Mouse (Mus musculus) hindbrain, embryonic 13.5 days (tissue): ENCODE measurements around the gene Cd209e. TPM values are rescaled to one million over a fixed set of nuclear protein-coding genes. Genes with fewer than 3 reads are reported as not detected.
"Not testable (repeated sequence)": the region's sequence is repeated elsewhere in the genome, so short reads cannot be mapped to it uniquely, and the experiment has no call there.

Experiments
- ATAC-seq: fragments of 200-750 bp; cut with Nextera tagmentation; 2 replicates; pipeline ENCODE4 v1.8.0; 2017; ENCODE audit warnings: moderate TSS enrichment; ENCODE audit not compliant: low FRiP score
- H3K27ac ChIP-seq: fragments of 300-500 bp; sonication (generic); 2 replicates; pipeline ENCODE4 v1.5.1; 2015; ENCODE audit warnings: inconsistent platforms, mild to moderate bottlenecking, moderate library complexity
- H3K27me3 ChIP-seq: fragments of 300-500 bp; sonication (generic); 2 replicates; pipeline ENCODE4 v1.6.1; 2015; ENCODE audit warnings: mild to moderate bottlenecking, inconsistent platforms
- H3K36me3 ChIP-seq: fragments of 300-500 bp; sonication (generic); 2 replicates; pipeline ENCODE4 v1.6.1; 2015; ENCODE audit warnings: mild to moderate bottlenecking, inconsistent platforms
- H3K4me1 ChIP-seq: fragments of 300-500 bp; sonication (generic); replicated peaks from 2 replicates; pipeline ENCODE4 v1.6.1; 2015; ENCODE audit warnings: inconsistent platforms
- H3K4me2 ChIP-seq: fragments of 300-500 bp; sonication (generic); 2 replicates; pipeline ENCODE4 v1.6.1; 2015; ENCODE audit warnings: inconsistent platforms, mild to moderate bottlenecking, moderate library complexity
- H3K4me3 ChIP-seq: fragments of 300-500 bp; sonication (generic); 2 replicates; pipeline ENCODE4 v1.5.1; 2015; ENCODE audit warnings: mild to moderate bottlenecking, inconsistent platforms
- H3K9ac ChIP-seq: fragments of 300-500 bp; sonication (generic); 2 replicates; pipeline ENCODE4 v1.6.1; 2015; ENCODE audit warnings: mild to moderate bottlenecking, inconsistent platforms
- H3K9me3 ChIP-seq: fragments of 300-500 bp; sonication (generic); 2 replicates; pipeline ENCODE4 v1.6.1; 2016; ENCODE audit warnings: inconsistent platforms
- WGBS: fragments of 180-500 bp; shearing (Covaris S2); methylation state at CpG from one replicate; pipeline ENCODE4 v1.1.7; 2015; 5-methylcytosine and 5-hydroxymethylcytosine counted together
- polyA plus RNA-seq: library from polyadenylated mRNA; unstranded; fragments of >200 nt; fragmentation: Nextera tagmentation; extraction: Ambion mirVana; gene quantifications from 2 replicates; pipeline ENCODE4 v1.2.1, GENCODE M21; 2015

Cd209e gene
- not detected in 2 replicates for polyA plus RNA-seq

DNA sequence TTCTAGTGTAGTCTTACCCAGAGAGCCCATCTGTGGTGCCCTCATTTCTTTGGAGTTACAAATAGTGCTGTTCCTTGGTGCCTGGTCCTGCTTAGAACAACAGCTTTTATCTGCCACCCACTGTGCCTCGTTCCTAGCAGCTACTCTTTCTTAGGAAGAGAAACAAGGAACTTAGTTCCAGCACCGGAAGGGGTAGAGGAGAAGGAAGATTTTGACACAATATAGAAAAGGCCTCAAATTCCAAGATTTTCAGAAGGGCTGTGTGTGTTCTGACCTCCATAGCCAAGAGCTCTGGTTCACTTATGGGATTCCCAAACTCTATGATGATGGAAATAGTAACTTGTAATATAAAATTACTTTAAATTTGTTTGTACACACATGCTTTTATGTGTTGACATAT is at the start of gene Cd209e:
Gene Cd209e, minus strand, starts transcription at position 101 of the 400 bp plus-strand sequence.
- no peak for ATAC-seq
- no peaks in the 10 kb centered on the region for H3K4me1 ChIP-seq
- H3K9ac ChIP-seq, result no peak within 1 kb of the TSS
- H3K27ac ChIP-seq, result no peak within 1 kb of the TSS
- H3K27me3 ChIP-seq, result no peaks in the 10 kb centered on the region
- peaks cover 13% of the 10 kb centered on the region; the same call in 1 of the 2 replicates for H3K9me3 ChIP-seq
- no peaks in the 10 kb centered on the region for H3K36me3 ChIP-seq
- no peak within 1 kb of the TSS for H3K4me2 ChIP-seq
- 71% methylated on average over 2 of the region's 2 CpGs for WGBS
- H3K4me3 ChIP-seq, result no peak within 1 kb of the TSS

DNA sequence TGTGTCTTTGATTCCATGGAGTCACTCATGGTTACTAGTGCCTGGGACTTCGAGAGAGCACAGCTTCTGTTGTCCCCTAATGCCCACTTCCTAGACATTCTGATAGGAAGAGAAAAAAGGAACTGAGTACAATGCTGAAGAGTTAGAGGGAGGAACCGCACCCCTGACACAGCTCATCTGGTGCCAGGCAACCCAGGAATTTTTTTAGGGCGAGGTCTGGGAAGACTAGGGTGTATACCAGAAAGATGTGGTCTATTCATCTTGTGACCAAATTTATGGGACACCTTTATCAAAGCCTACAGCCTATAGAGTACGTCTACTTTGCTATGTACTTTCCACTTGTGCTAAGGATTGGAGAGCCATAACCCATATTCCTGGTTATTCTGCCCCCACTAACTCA is 24.3 kb upstream of the Cd209e start, which contains the start of gene Cd209d:
Gene Cd209d, minus strand, starts transcription at position 101 of the 400 bp plus-strand sequence.
- H3K27ac ChIP-seq, result no peak within 1 kb of the TSS
- no peak for ATAC-seq
- no peak within 1 kb of the TSS for H3K4me2 ChIP-seq

DNA sequence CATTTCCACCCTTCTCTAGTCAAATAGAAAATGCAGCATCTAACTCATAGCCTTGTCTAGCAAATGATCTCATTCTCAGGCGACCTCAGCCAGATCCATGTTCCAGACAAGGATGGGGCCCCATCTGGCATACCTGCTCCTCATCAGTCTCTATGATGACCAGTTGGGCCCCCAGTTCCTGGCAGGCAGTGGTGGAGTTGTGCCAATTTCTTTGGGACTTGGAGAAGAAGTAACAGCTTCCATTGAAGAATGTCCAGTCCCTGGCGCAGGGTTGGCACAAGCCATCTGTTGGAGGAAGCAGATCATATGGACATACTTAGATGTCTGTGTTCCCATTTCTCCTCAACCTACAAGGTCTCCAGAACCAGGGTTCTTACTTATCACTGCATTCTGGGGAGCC is 22.0 kb upstream of the Cd209e start:
- Histone ChIP-seq H3K9me3 (peaks cover 45% of the 10 kb centered on the region), H3K27ac (no peak overlapping the region), H3K4me3 (no peak overlapping the region), H3K27me3 (no peaks in the 10 kb centered on the region), H3K4me2 (no peak overlapping the region), H3K9ac (no peak overlapping the region), H3K4me1 (no peaks in the 10 kb centered on the region), H3K36me3 (no peaks in the 10 kb centered on the region)
- 92% methylated on average over 2 of the region's 2 CpGs for WGBS
- ATAC-seq, result no peak

More for the DNA sequence above, 24.3 kb upstream of the Cd209e start, which contains the start of gene Cd209d:
- H3K9me3 ChIP-seq, result peaks cover 30% of the 10 kb centered on the region; the same call in 1 of the 2 replicates
- H3K36me3 ChIP-seq, result no peaks in the 10 kb centered on the region
- H3K27me3 ChIP-seq, result no peaks in the 10 kb centered on the region
- no peak within 1 kb of the TSS for H3K9ac ChIP-seq
- H3K4me1 ChIP-seq, result no peaks in the 10 kb centered on the region
- 82% methylated on average over 4 of the region's 4 CpGs for WGBS
- H3K4me3 ChIP-seq, result no peak within 1 kb of the TSS

DNA sequence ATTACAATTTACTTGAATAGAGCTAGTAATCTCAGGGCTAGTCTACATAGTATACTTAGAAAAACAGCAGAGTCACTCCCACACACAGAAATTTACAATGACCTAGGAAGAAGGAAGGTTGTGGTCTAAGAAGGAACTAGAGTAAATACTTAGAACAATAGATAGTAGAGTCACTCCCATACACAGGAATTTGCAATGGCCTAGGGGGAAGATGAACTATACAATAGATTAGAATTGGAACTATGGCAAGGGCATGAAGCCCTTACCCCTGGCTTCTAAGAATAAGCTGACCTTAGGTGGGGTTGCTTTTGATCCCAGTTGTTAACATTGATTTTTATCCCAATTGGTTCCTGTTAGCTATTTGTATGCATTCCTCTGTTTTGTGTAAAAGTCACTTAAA is 8.6 kb upstream of the Cd209e start:
- H3K4me1 ChIP-seq, H3K36me3 ChIP-seq, H3K4me3 ChIP-seq, H3K27me3 ChIP-seq, H3K4me2 ChIP-seq, H3K9ac ChIP-seq, H3K9me3 ChIP-seq, ATAC-seq, H3K27ac ChIP-seq: not testable (repeated sequence)

DNA sequence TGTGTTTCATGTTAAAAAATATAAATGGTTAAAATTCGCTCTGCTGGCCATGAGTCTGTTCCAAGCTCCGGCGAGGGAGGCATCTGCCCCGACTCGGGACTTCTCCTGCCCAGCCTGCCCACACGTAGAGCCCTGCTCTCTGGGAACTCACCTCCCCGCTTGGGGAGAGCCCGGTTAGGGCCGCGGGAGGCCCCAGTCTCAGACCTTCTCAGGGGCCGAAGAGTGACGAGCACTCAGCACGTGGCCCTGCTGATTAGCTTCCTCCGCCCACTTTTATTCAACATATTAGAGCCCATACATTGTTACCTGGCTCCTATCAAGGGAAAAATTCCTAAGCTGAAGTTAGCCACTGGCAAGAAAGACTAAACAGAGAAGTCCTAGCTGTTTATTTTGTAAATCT is 51.0 kb downstream of the Cd209e start:
- ATAC-seq, result no peak
- no peaks in the 10 kb centered on the region for H3K27me3 ChIP-seq
- H3K36me3 ChIP-seq, result no peaks in the 10 kb centered on the region
- no peaks in the 10 kb centered on the region for H3K4me1 ChIP-seq
- no peak overlapping the region for H3K4me3 ChIP-seq
- peaks cover 27% of the 10 kb centered on the region for H3K9me3 ChIP-seq
- no peak overlapping the region for H3K4me2 ChIP-seq
- no peak overlapping the region for H3K9ac ChIP-seq
- no peak overlapping the region for H3K27ac ChIP-seq
- 90% methylated on average over 14 of the region's 14 CpGs for WGBS

Other genes with a start within 250 kb of the Cd209e start
- gene Xab2, start 233.0 kb downstream of the Cd209e start, polyA plus RNA-seq, result 52.1 and 55.5 TPM in 2 replicates
- 116 and 122 TPM in 2 replicates for gene Pet100, start 232.8 kb downstream of the Cd209e start, polyA plus RNA-seq
- 0.23 and 0.45 TPM in 2 replicates for gene Pcp2, start 228.8 kb downstream of the Cd209e start, polyA plus RNA-seq
- 32.1 and 34.9 TPM in 2 replicates for gene Stxbp2, start 223.4 kb downstream of the Cd209e start, polyA plus RNA-seq
- 0.16 and 0.65 TPM in 2 replicates for gene Retn, start 198.5 kb downstream of the Cd209e start, polyA plus RNA-seq
- 0.10 TPM in 1 of 2 replicates, not detected in the other for gene Mcemp1, start 188.6 kb downstream of the Cd209e start, polyA plus RNA-seq
- gene Fcor, start 181.9 kb downstream of the Cd209e start, polyA plus RNA-seq, result 14.6 and 16.8 TPM in 2 replicates
- gene Trappc5, start 178.0 kb downstream of the Cd209e start, polyA plus RNA-seq, result 53.4 and 57.9 TPM in 2 replicates
- gene Fcer2a, start 160.1 kb downstream of the Cd209e start, polyA plus RNA-seq, result 0.36 and 0.51 TPM in 2 replicates
- not detected in 2 replicates for gene Clec4g, start 133.7 kb downstream of the Cd209e start, polyA plus RNA-seq
- not detected in 2 replicates for gene Cd209a, start 105.3 kb downstream of the Cd209e start, polyA plus RNA-seq
- gene Cd209d, start 24.2 kb upstream of the Cd209e start, polyA plus RNA-seq, result not detected in 2 replicates
- gene Cd209b, start 72.5 kb upstream of the Cd209e start, polyA plus RNA-seq, result not detected in 2 replicates
- gene Cd209c, start 100.4 kb upstream of the Cd209e start, polyA plus RNA-seq, result 0.36 and 0.81 TPM in 2 replicates